Mouse (Mus musculus): ENCODE results near the gene Slc7a6os. TPM values are rescaled to one million over a fixed set of nuclear protein-coding genes. Genes with fewer than 3 reads are reported as not detected.

Slc7a6os gene
- polyA plus RNA-seq (2017; shearing (Covaris generic)), result 70.6 TPM

DNA sequence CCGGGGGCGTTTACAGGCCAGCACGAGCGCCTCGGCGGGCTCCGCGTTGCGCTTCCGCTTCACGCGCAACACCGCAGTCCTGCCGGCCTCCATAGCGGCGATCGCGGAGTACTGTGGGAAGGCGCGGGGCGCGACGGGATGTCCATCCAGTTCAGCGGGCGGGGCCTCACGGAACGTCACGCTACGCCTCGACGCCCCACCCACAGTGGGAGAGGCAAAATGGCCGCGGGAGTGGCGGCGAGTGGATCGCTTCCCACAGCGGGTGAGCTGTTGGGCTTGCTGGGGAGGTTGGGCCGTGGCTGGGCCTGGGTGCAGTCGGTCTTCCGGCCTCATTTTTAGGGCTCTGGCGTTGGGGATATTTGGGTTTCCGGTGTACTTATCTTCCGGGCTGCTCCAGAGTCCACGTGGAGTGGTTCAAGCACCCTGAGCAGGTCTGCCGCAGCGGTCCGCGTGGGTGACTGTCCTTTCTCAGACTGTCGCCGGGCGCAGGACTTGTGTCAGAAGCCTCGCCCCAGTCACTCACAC lies at the start of gene Slc7a6os, which contains the start of gene Prmt7:
Slc7a6os (minus strand) TSS at position 115 of the 525 bp plus-strand sequence.
Prmt7 (plus strand) TSS at position 116 of the 525 bp plus-strand sequence.

DNA sequence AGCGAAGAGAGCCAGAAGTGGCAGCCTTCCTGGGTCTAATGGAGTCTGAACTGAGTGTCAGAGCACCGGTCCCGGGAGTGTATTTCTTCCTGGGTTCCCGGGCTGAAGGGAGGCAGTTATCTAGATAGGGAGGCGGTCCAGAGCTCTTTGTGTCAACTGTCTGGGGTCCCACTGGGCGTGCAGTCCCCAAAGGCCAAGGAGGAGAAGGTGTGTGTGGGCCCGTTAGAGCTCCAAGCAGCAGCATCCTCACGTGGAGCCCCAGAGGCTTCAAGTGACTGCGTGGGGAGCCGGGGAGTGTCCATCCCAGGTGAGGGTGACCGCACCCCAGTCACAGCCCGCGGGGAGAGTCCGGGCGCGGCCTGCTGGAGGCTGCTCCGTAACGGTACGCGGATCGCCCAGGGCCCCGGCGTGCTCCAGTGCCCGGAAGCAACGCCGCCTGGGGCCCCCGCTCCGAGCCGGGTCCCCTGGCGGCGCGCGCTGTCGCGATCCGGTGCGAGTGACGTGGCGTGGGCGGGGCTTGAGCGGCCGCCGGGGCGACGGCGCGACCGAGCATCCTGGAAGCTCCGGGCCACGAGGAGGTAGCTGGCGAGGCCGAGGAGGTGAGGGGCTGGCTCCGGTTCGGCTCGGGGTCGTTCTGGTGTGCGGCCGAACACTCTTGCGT lies 42.2 kb downstream of the Slc7a6os start, which contains the start of gene Slc7a6:
Slc7a6 (plus strand) TSS at position 502 of the 661 bp plus-strand sequence.

Other genes starting within 250 kb of the Slc7a6os start
- gene Slc12a4, start 244.8 kb downstream of the Slc7a6os start, polyA plus RNA-seq (2017; shearing (Covaris generic)), result 13.7 TPM
- gene Dpep3, start 231.5 kb downstream of the Slc7a6os start, polyA plus RNA-seq (2017; shearing (Covaris generic)), result not detected
- 37.3 TPM for gene Dus2, start 219.6 kb downstream of the Slc7a6os start, polyA plus RNA-seq (2017; shearing (Covaris generic))
- not detected for gene Dpep2nb, start 205.0 kb downstream of the Slc7a6os start, polyA plus RNA-seq (2017; shearing (Covaris generic))
- 7.9 TPM for gene Ddx28, start 199.1 kb downstream of the Slc7a6os start, polyA plus RNA-seq (2017; shearing (Covaris generic))
- 184 TPM for gene Nfatc3, start 152.1 kb downstream of the Slc7a6os start, polyA plus RNA-seq (2017; shearing (Covaris generic))
- 0.14 TPM for gene Esrp2, start 74.0 kb downstream of the Slc7a6os start, polyA plus RNA-seq (2017; shearing (Covaris generic))
- gene Pla2g15, start 60.5 kb downstream of the Slc7a6os start, polyA plus RNA-seq (2017; shearing (Covaris generic)), result 2.9 TPM
- 31.8 TPM for gene Slc7a6, start 42.1 kb downstream of the Slc7a6os start, polyA plus RNA-seq (2017; shearing (Covaris generic))
- 35.1 TPM for gene Prmt7, start within 50 bp of the Slc7a6os start, polyA plus RNA-seq (2017; shearing (Covaris generic))
- gene Smpd3, start 127.1 kb upstream of the Slc7a6os start, polyA plus RNA-seq (2017; shearing (Covaris generic)), result not detected
- gene Zfp90, start 204.4 kb upstream of the Slc7a6os start, polyA plus RNA-seq (2017; shearing (Covaris generic)), result 3.1 TPM